Mouse (Mus musculus) left cerebral cortex, postnatal 25 days (tissue): ENCODE measurements at regions not wholly inside any gene's neighbourhood (a gene's known extent, or its start where the extent isn't known, plus 50 kb on each side); places are given as distances from the start of the nearest gene placed in this dataset.

Experiments used
- DNase-seq, 2 experiments: peaks; one replicate each; pipeline ENCODE4 v3.0.0; 2022; ENCODE audit warnings: low spot score in 2 of 2, mixed read lengths in 1 of 2
- intact Hi-C: fragments of 180-260 bp; cut with DNase I; formaldehyde crosslinking; loops from one replicate; pipeline ENCODE4 v1.15.1; 2025

DNA sequence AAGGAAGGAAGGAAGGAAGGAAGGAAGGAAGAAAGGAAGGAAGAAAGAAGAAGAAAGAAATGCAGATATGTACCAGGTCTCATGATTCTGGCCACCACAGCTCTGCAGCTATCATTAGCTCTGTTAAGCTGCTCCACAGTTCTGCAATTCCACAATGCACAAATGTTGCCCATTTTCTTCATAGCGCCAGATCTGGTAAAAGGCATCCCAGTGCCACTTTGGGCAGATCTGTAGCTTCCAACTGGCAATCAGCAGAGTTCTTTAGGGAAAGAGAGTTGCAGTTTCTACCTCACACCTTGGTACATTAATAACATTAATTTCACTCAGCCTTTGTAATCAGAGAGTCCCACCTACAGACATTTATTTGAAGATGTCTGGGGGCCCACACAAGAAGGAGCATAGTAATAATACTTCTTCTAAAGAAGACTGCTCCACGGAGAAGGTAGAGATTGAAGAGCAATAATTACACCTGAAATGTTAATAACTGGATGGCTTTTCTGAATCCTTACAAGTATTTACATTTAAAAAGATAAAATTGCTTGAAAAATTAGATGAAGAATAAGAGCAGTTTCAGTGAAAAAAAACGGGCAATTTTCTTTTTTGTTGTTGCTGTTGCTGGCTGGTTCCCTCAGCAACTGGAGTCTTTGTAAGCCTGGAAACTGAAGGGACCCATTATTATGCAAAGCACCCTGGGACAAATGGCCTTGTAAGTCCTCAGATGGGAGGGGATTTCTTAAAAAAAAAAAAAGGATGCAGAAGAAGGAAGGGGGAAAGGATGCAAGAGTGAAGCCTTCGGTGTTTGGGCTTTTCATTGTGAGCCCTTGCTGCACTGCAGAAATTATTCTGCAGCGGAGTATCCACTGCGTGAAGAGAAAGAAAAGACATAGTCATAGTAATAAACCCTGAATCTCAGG, 418.1 kb upstream of the Nr5a2 start:
- peak in 1 of 2 experiments; percentile 4 for DNase-seq
- intact Hi-C loops, result no loop called here

DNA sequence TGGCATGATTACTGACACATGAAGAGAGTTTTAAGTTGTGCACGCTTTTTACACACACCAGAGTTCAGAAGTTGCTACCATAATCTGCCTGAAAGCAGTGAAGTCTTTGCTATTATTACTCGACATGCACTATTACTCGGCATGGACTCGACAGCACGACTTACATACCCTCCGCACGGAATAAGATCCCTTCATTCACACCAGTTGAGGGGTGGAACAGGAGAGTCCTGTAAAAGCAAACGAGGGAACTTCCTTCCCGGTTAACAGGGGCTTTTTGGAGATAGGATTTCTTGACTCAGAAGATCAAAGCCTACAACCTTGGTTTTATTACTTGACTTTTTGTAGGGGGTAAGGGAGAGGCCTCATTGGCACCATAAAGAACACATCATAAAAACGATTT, 416.4 kb upstream of the Nr5a2 start:
- intact Hi-C loops, result no loop called here
- DNase-seq, result no peak

GRCm38 (mm10) chr1:137374641-137375040, 414.4 kb upstream of the Nr5a2 start:
- DNase-seq, result no peak
- intact Hi-C loops, result no loop called here

- DNase-seq, result no peak
- intact Hi-C loops, result no loop called here
Observed at GRCm38 (mm10) chr1:137373509-137374420, 413.5 kb upstream of the Nr5a2 start.

DNA sequence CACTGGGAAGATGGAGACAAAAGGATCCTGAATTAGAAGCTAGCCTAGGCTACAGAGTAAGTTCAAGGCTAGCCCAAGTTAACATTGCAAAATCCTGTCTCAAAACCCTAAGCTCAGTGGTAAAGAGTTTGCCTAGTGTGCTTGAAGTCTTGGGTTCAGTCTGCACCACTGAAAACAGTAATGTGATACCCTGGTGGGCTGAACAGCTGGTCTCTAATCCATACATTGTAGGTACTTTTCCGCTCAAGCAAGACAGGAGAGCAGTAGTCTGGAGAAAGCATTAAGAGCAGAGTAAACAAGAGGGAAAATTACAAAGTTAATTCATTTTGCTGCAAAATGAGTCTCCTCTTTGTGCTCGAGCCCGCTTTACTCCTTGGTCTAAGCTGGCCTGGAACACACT, 412.0 kb upstream of the Nr5a2 start:
- intact Hi-C loops, result no loop called here
- DNase-seq, result no peak

DNA sequence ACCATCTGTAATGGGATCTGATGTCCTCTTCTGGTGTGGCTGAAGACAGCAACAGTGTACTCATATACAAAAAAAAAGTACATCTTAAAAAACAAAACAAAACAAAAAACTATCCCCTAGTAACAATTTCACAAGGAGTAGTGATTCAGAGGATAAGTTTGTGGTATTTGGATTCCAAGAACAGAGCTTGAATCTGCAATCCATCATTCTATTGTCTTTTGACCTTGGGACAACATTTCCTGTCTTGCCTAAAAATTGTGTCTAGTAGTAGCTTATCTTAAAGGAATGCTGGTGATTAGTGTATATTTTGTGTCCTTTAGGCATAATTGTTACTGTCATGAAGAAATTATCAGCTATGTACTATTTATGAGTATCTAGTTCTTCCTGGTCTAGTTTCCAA, 404.1 kb upstream of the Nr5a2 start:
- intact Hi-C loops, result no loop called here
- DNase-seq, result no peak

- intact Hi-C loops, result no loop called here
- DNase-seq, result no peak
Observed at GRCm38 (mm10) chr1:137363969-137364368, 403.7 kb upstream of the Nr5a2 start.

DNA sequence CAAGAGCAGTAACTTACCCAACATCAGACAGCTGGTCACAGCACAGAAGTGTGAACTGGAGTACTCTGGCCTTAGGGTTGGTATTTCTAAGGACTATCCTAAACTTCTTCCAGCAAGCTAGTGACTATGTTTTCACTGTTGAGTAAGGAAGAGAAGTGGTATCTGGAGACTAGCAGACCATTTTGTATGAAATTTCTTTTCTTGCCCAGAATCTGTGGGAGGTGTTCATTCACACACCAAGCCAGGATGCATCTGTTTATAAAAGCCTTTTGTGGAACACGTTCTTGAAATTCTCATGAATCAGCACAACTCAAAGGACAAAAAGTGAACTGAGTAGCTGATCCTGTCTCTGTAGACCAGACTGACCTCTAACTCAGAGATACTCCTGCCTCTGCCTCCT, 403.3 kb upstream of the Nr5a2 start:
- intact Hi-C loops, result no loop called here
- DNase-seq, result peak; percentile 26 to 87

- DNase-seq, result no peak
- intact Hi-C loops, result no loop called here
Observed at GRCm38 (mm10) chr1:137360688-137361570, 400.7 kb upstream of the Nr5a2 start.

DNA sequence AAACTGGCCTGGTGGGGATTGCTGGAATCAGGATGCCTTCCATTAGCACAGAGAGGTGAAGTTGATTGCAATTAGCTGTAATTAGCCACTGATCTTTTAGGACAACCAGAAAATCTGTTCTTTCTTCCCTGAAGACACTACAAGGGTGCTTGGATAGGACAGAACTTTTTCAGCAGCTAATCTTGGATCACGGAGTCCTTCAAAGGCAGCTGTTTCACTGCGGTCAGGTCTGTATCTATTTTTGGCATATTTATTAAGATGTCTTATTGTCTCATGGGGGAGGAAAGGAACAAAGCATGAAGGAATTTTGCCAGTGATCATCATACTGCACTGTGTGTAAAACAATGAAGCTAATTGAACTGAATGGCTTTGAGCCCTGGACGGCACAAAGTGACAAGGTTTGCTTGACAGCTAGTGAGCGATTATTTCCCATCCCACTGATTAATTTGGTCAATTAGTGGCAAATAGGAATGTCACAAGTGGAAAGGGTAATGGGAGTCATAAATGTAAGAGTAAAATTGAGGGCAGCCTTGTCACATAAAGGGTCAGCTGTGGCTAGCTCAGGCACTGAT, 395.8 kb upstream of the Nr5a2 start:
- DNase-seq, result no peak
- intact Hi-C loops, result no loop called here

DNA sequence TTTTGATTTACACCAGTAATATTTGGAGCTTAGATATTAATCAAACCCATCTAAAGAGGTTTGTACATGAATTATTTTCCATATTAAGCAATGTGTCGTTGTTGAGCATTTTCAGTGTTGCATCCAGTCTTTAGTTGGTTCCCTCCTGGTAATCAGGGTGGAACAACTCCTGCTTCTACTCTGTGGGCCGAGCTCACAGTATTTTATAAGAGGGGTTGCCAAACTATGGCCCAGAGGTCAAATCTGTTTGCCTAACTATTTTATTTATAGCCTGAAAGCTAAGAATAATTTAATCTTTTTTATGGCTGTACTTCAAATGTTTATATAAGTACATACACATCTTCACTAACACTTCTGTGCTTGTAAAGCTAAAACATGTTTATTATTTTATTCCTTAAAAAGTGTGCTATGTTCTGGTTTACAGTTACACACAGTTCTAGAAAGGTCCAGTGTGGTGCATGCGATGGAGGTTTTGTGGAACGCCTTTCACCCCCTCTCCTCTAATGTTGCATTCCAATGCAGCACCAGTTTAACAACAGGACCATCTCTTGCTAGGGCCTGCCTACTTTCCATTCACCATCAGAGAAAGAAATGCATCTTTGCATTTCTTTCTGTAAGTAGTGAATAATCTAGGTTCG, 392.3 kb upstream of the Nr5a2 start:
- no peak for DNase-seq
- intact Hi-C loops, result no loop called here

DNA sequence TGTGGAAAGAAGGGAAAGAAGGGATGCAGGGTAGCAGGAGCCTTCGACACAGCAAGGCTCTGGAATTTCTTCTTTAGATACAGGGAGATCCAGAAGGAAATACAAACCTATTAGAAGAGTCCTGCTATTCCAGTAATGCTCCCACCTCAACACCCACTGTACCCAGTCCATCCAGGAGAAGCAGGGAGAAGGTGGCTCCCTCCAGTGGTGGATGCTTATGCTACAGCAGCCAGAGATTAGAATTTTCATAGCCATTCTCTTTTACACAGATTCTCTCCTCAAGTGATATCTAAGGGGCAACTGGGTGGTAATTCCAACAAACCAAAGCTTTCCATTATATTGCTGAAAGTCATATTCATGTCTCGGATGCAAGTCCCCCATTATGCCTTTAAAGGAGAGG, 373.9 kb upstream of the Nr5a2 start:
- no peak for DNase-seq
- intact Hi-C loops, result loop anchor here (10.0 kb wide), 2 partner anchors 331 to 631 kb away; no protein-coding TSS in a partner anchor

- intact Hi-C loops, result loop anchor here (10.0 kb wide), 2 partner anchors 333 to 633 kb away; no protein-coding TSS in a partner anchor
- peak; percentile 33 to 89 for DNase-seq
Observed at GRCm38 (mm10) chr1:137332108-137332769, 372.0 kb upstream of the Nr5a2 start.

DNA sequence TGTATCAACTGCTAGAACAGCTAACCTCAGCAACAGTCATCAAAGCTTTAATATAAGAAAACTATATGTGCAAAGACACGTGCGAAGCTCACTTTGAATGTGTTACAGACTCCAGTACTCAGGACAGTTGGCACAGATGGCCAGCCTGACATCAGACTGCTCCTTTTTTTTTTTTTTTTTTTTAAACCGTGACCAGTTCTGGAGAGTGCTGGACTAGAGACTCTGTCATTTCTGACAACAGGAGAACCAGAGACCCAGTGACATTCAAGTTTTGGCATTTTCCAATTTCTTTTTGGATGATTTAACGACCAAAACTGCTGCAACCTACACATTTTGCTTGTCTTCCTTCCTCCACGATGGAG, 371.5 kb upstream of the Nr5a2 start:
- peak in 1 of 2 experiments; percentile 42 for DNase-seq
- intact Hi-C loops, result loop anchor here (10.0 kb wide), 2 partner anchors 333 to 633 kb away; no protein-coding TSS in a partner anchor

GRCm38 (mm10) chr1:137330634-137331033, 370.4 kb upstream of the Nr5a2 start:
- DNase-seq, result peak; percentile 45 to 67
- intact Hi-C loops, result loop anchor here (1.0 to 10.0 kb wide), 3 partner anchors 334 to 714 kb away; no protein-coding TSS in a partner anchor

GRCm38 (mm10) chr1:137323884-137324594, 363.8 kb upstream of the Nr5a2 start:
- DNase-seq, result no peak
- intact Hi-C loops, result no loop called here

DNA sequence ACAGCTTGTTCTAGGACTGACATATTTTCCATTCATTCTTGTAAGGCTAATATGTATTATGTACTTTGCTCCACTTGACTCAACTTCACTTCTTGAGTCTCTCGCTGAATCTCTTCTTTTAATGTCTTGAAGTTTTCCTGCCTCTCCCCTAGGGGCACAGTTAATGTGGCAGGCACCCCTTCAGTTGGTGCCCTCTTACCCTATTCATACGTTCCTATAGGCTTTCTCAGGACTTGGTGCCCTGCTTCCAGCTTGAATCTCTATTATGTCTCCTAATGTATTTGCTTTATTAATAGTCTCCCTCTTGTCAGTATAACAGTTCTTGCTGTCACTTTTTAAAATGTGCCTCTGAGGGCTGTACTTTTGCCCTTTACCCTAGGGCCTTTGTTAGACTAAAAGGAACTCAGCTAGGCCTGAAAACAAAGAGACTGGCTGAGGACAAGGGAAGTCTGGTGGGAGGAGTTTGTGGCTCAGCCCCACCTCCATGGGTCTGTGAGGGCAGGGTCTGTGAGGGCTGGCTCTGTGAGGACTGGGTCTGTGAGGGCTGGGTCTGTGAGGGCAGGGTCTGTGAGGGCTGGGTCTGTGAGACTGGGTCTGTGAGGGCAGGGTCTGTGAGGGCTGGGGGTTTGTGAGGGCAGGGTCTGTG, 362.9 kb upstream of the Nr5a2 start:
- DNase-seq, result no peak
- intact Hi-C loops, result no loop called here
